In the genomic region with DNA sequence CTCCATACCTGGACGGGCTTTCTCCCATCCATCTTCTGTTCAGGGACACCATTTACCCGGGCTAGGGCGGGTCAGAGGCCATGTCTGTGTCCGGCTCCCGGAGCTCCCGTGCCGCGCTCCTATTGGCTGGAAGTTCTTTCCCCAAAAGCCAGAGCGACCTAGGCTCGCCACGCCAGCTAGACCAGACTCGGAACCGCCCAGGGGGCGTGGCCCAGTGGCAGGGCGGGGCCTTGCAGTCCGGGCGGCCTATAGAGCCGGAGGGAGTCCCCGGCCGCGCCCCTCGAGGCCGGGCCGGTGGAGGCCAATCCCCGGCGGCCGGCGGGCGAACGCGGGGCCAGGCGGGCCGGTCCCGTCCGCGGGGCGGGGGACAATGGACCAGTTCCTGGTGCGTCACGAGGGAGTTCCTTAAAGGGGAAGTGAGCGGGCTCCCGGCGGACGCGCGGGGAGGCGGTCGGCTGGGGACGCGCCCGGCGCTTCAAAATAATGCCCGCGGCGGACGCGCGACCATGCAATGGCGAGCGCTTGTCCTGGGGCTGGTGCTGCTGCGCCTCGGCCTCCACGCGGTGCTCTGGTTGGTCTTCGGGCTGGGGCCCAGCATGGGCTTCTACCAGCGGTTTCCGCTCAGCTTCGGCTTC, we compare ENCODE assay signal across 8 mouse cellular contexts. TPM values are rescaled to one million over a fixed set of nuclear protein-coding genes. Genes with fewer than 3 reads are reported as not detected.
DNase-seq lines count a peak whose midpoint lies in the region; ATAC-seq and TF ChIP-seq lines count a peak whose summit lies in the region.

A gene (plus strand): TSS at position 408 of the 635 bp plus-strand sequence.

- under 1% methylated on average over 66 of the region's 67 CpGs for WGBS in kidney, embryonic 14.5 days
- under 1% methylated on average over 66 of the region's 67 CpGs for WGBS in limb, embryonic 15.5 days

- H3K27me3 ChIP-seq in kidney, embryonic 14.5 days (ENCODE audit: control insufficient read depth, insufficient read depth, low read length): no peaks in the 10 kb centered on the region
- no peaks in the 10 kb centered on the region for H3K27me3 ChIP-seq in limb, embryonic 15.5 days

- TF ChIP-seq POLR2A in bone marrow macrophage, adult 2 months (IDR thresholded peaks at IDR 0.05; ENCODE audit: borderline replicate concordance, low read depth, low read length): peak; percentile 75; the same call in 1 of the 2 replicates
- TF ChIP-seq POLR2A in embryonic fibroblast, embryonic 13.5 days (IDR thresholded peaks at IDR 0.05; ENCODE audit: low read depth, low read length): peak; percentile 69

- H3K4me3 ChIP-seq in bone marrow macrophage, adult 2 months (ENCODE audit: insufficient read depth, low read length): peak within 1 kb of the TSS; percentile 84
- peak within 1 kb of the TSS; percentile 96 for H3K4me3 ChIP-seq in embryonic fibroblast, embryonic 13.5 days (ENCODE audit: insufficient read depth, low read length)
- peak within 1 kb of the TSS; percentile 84 for H3K4me3 ChIP-seq in kidney, embryonic 14.5 days (ENCODE audit: low read length)
- H3K4me3 ChIP-seq in limb, embryonic 15.5 days: peak within 1 kb of the TSS; percentile 96

- peaks cover 4% of the 10 kb centered on the region for H3K36me3 ChIP-seq in kidney, embryonic 14.5 days (ENCODE audit: control insufficient read depth, insufficient read depth, low read length)
- peaks cover 4% of the 10 kb centered on the region for H3K36me3 ChIP-seq in limb, embryonic 15.5 days

- H3K9ac ChIP-seq in kidney, embryonic 14.5 days (ENCODE audit: low read depth, low read length): peak within 1 kb of the TSS; percentile 77
- H3K9ac ChIP-seq in limb, embryonic 15.5 days: peak within 1 kb of the TSS; percentile 92

- H3K9me3 ChIP-seq in kidney, embryonic 14.5 days (ENCODE audit: control insufficient read depth, low read length): no peaks in the 10 kb centered on the region
- H3K9me3 ChIP-seq in limb, embryonic 15.5 days: no peaks in the 10 kb centered on the region

- DNase-seq in A20 (ENCODE audit: low read depth, low spot score): peak; percentile 96
- peak; percentile 99 to 100 for DNase-seq in heart, adult 9 months (ENCODE audit: low spot score in 2 of 2)
- peak; percentile 98 to 99 for DNase-seq in monocyte, adult 2 months (ENCODE audit: low read depth in 1 of 2, low spot score in 2 of 2)
- DNase-seq in spleen, postnatal 36 days (ENCODE audit: low spot score in 2 of 2): peak; percentile 98 to 99

- H3K27ac ChIP-seq in bone marrow macrophage, adult 2 months (ENCODE audit: insufficient read depth, low read depth, low read length): peak within 1 kb of the TSS; percentile 86
- peak within 1 kb of the TSS; percentile 56; the same call in 1 of the 2 replicates for H3K27ac ChIP-seq in embryonic fibroblast, embryonic 13.5 days (ENCODE audit: insufficient read depth, low read length)
- peak within 1 kb of the TSS; percentile 80 for H3K27ac ChIP-seq in kidney, embryonic 14.5 days (ENCODE audit: low read depth, low read length)
- H3K27ac ChIP-seq in limb, embryonic 15.5 days: peak within 1 kb of the TSS; percentile 90

- peaks cover 41% of the 10 kb centered on the region for H3K4me1 ChIP-seq in bone marrow macrophage, adult 2 months (ENCODE audit: control insufficient read depth, insufficient read depth, low read length)
- H3K4me1 ChIP-seq in embryonic fibroblast, embryonic 13.5 days (ENCODE audit: control insufficient read depth, insufficient read depth, low read length): peaks cover 3% of the 10 kb centered on the region
- peaks cover 8% of the 10 kb centered on the region; the same call in 1 of the 2 replicates for H3K4me1 ChIP-seq in kidney, embryonic 14.5 days (ENCODE audit: control insufficient read depth, insufficient read depth, low read length)
- peaks cover 14% of the 10 kb centered on the region for H3K4me1 ChIP-seq in limb, embryonic 15.5 days

- H3K4me2 ChIP-seq in kidney, embryonic 14.5 days (replicated peaks; ENCODE audit: low read depth, low read length): peak within 1 kb of the TSS; percentile 89
- peak within 1 kb of the TSS; percentile 74 for H3K4me2 ChIP-seq in limb, embryonic 15.5 days

- peak; percentile 98 for ATAC-seq in kidney, embryonic 14.5 days (ENCODE audit: low FRiP score, low TSS enrichment)
- peak; percentile 98 for ATAC-seq in limb, embryonic 15.5 days (ENCODE audit: insufficient number of reproducible peaks, low FRiP score, low TSS enrichment, low read depth)

- TF ChIP-seq CTCF in bone marrow macrophage, adult 2 months (IDR thresholded peaks at IDR 0.05; ENCODE audit: low read depth, low read length): no peak
- no peak for TF ChIP-seq CTCF in embryonic fibroblast, embryonic 13.5 days (IDR thresholded peaks at IDR 0.05; ENCODE audit: borderline replicate concordance, insufficient read depth, low read length)

RNA-seq across cellular contexts. Expression of the gene that starts here (rescaled TPM):
- polyA plus RNA-seq in bone marrow macrophage, adult 2 months (2012; ENCODE audit: insufficient read depth, insufficient read length, missing spikeins): 186 and 200 TPM in 2 replicates
- polyA plus RNA-seq in embryonic fibroblast, embryonic 13.5 days (2011; ENCODE audit: insufficient read length, low read depth, missing spikeins): 107 and 120 TPM in 2 replicates
- polyA plus RNA-seq in kidney, embryonic 14.5 days (2014; fragmentation: Nextera tagmentation; extraction: Ambion mirVana): 20.7 and 26.4 TPM in 2 replicates
- 14.4 and 19.5 TPM in 2 replicates for polyA plus RNA-seq in limb, embryonic 15.5 days (2015; fragmentation: Nextera tagmentation; extraction: Ambion mirVana)

Comparison
In these comparisons a context has a peak if more than half of its experiments do, and no peak if none do; other contexts are left out.
1. Peak in every context shown above with its lines: DNase-seq, ATAC-seq, H3K4me3 ChIP-seq and H3K27ac ChIP-seq.